ENCODE assay signal across 25 mouse cellular contexts in the genomic region with DNA sequence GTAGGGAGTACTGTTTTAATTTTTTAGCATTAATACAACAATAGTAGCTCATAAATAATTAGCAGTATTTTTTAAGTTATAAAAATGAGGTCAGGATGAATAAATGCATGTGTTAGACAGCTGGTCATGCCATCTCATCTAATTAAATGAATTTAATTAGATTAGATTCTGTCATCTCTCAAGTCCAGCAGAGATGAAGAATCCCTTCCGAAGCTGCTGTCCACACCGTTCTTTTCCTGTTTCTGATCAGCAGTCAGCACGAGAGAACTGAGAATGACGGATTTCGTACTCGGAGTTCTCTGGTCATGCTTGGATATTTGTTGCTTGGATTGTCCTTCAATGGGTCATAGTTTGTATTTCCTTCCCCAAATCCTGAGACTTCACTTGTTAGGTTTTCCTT.
"Had no signal": no experiment of that assay in that cellular context is flagged by ENCODE, and none has a peak within 500 bp of the region (broad histone marks: within the 10 kb centered on the region; RNA-seq: fewer than 3 reads in every experiment).

No protein-coding gene starts in this region.

- H3K36me3 ChIP-seq: heart, embryonic 10.5 days; heart, embryonic 12.5 days; kidney, embryonic 15.5 days; limb, embryonic 13.5 days; limb, embryonic 15.5 days; liver, embryonic 12.5 days had no signal

- H3K4me3 ChIP-seq: gastrocnemius, adult 2 months; heart, embryonic 10.5 days; heart, embryonic 12.5 days; hindbrain, embryonic 13.5 days; hindbrain, embryonic 15.5 days; kidney, embryonic 15.5 days; limb, embryonic 13.5 days; limb, embryonic 15.5 days; liver, embryonic 12.5 days had no signal

- H3K27ac ChIP-seq: gastrocnemius, adult 2 months; heart, embryonic 10.5 days; hindbrain, embryonic 13.5 days; hindbrain, embryonic 15.5 days; hindbrain, postnatal 0 days; kidney, embryonic 15.5 days; kidney, postnatal 0 days; limb, embryonic 13.5 days; limb, embryonic 15.5 days; liver, embryonic 12.5 days; liver, embryonic 14.5 days had no signal

- H3K9me3 ChIP-seq: heart, embryonic 10.5 days; heart, embryonic 12.5 days; hindbrain, embryonic 13.5 days; hindbrain, embryonic 15.5 days; kidney, embryonic 15.5 days; limb, embryonic 13.5 days; limb, embryonic 15.5 days; liver, embryonic 12.5 days had no signal

- H3K27me3 ChIP-seq: heart, embryonic 12.5 days; hindbrain, embryonic 13.5 days; hindbrain, embryonic 15.5 days; kidney, embryonic 15.5 days; limb, embryonic 13.5 days; limb, embryonic 15.5 days; liver, embryonic 12.5 days had no signal

- H3K4me1 ChIP-seq: heart, embryonic 12.5 days; hindbrain, embryonic 15.5 days; kidney, embryonic 15.5 days; limb, embryonic 13.5 days; limb, embryonic 15.5 days had no signal

- H3K9ac ChIP-seq: heart, embryonic 12.5 days; hindbrain, embryonic 13.5 days; hindbrain, embryonic 15.5 days; kidney, embryonic 15.5 days; limb, embryonic 13.5 days; limb, embryonic 15.5 days; liver, embryonic 12.5 days; liver, embryonic 14.5 days had no signal

- ATAC-seq: hindbrain, postnatal 0 days; liver, embryonic 12.5 days had no signal

- DNase-seq: gastrocnemius, adult 2 months; gastrocnemius, postnatal 10 days; gastrocnemius, postnatal 25 days; heart, adult 18-20 months; heart, postnatal 10 days; heart, postnatal 36 days; kidney, adult 11 months; kidney, adult 2 months; kidney, adult 9 months; kidney, postnatal 14 days; kidney, postnatal 36 days; layer of hippocampus, adult 9-11 months; layer of hippocampus, postnatal 36 days; left cerebral cortex, postnatal 4 days had no signal

- H3K4me2 ChIP-seq: heart, embryonic 12.5 days; hindbrain, embryonic 13.5 days; hindbrain, embryonic 15.5 days; kidney, embryonic 15.5 days; limb, embryonic 13.5 days; limb, embryonic 15.5 days had no signal
